7 mouse cellular contexts compared by ENCODE assay signal in genomic region chr3:108654566-108654965, GRCm38 (mm10). TPM values are rescaled to one million over a fixed set of nuclear protein-coding genes. Genes with fewer than 3 reads are reported as not detected.
DNase-seq lines count a peak whose midpoint lies in the region; TF ChIP-seq lines count a peak whose summit lies in the region.

No protein-coding gene starts in this region.

- peak; percentile 6 for DNase-seq in thymus, adult 2 months
- no peak for DNase-seq in thymus, adult 18-20 months
- DNase-seq in embryo, embryonic 9.5 days (ENCODE audit: extremely low spot score): peak; percentile 12
- peak; percentile 51 for DNase-seq in induced T-regulatory cell, adult 2 months (ENCODE audit: low read depth)
- peak; percentile 45 for DNase-seq in naive thymus-derived CD4-positive, alpha-beta T cell, adult 2 months (ENCODE audit: low read depth)
- DNase-seq in gastrocnemius, postnatal 10 days: no peak
- DNase-seq in gastrocnemius, postnatal 25 days: no peak

- H3K27me3 ChIP-seq in thymus, adult 2 months (ENCODE audit: control insufficient read depth, insufficient read depth, low read length): no peaks in the 10 kb centered on the region

- 4% methylated on average over 14 of the region's 14 CpGs for WGBS in thymus, adult 2 months

- H3K4me1 ChIP-seq in thymus, adult 2 months (replicated peaks; ENCODE audit: control insufficient read depth, insufficient read depth, low read length): peaks cover 6% of the 10 kb centered on the region

- TF ChIP-seq POLR2A in thymus, adult 2 months (IDR thresholded peaks at IDR 0.05; ENCODE audit: control insufficient read depth, extremely low read depth, insufficient read depth, low read length, poor library complexity): no peak

- no peak for TF ChIP-seq CTCF in thymus, adult 2 months (IDR thresholded peaks at IDR 0.05; ENCODE audit: borderline replicate concordance, control insufficient read depth, extremely low read depth, insufficient read depth, low read length, poor library complexity)

- H3K27ac ChIP-seq in thymus, adult 2 months (ENCODE audit: control insufficient read depth, insufficient read depth, low read length): no peak overlapping the region

- peak overlapping the region; percentile 38 for H3K4me3 ChIP-seq in thymus, adult 2 months (ENCODE audit: control insufficient read depth, insufficient read depth, low read length)

- no peaks in the 10 kb centered on the region for H3K36me3 ChIP-seq in thymus, adult 2 months (ENCODE audit: control insufficient read depth, insufficient read depth, low read length)

RNA-seq across cellular contexts. Expression of gene Clcc1, which starts 0.9 kb away (rescaled TPM):
- 47.5 and 51.0 TPM in 2 replicates for polyA plus RNA-seq in thymus, adult 2 months (2012; rRNA removed)
- total RNA-seq in gastrocnemius, postnatal 10 days (2021): 10 to 100 TPM; 26.4 to 29.9 TPM
- 10 to 100 TPM; 32.0 to 32.5 TPM for total RNA-seq in gastrocnemius, postnatal 25 days (2021)

Comparison
In these comparisons a context has a peak if more than half of its experiments do, and no peak if none do; other contexts are left out.
1. DNase-seq: peak in thymus, adult 2 months (single experiment), embryo, embryonic 9.5 days (single experiment), induced T-regulatory cell, adult 2 months (single experiment) and naive thymus-derived CD4-positive, alpha-beta T cell, adult 2 months (single experiment); none in thymus, adult 18-20 months (0 of 2), gastrocnemius, postnatal 10 days (single experiment) and gastrocnemius, postnatal 25 days (single experiment).